Mouse (Mus musculus): Measurements from ENCODE around the gene Plin5.

DNA sequence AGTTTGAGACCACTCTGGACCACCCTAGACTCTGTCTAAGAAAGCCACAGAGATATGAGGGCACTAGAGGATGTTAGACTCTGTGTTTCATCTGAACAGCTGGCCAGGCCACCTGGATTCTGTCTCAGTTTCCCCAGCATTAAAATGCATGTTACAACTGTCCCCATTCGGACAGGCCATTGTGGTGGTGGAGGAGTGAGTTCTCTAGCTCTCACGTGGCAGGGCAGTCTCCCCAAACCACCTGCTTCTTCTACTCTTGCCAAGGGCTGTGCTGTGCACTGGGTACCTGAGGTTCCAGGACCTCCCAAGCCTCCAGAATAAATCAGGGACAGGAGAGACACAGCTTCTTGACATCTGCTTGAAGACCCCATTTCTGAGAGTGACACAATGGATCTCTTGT is 32.5 kb upstream of the Plin5 start:
- no peak for TF ChIP-seq CTCF (IDR thresholded peaks at IDR 0.05)
- no peak for TF ChIP-seq POLR2A (IDR thresholded peaks at IDR 0.05; ENCODE audit: insufficient read depth, low read depth, low read length)
- no peak for TF ChIP-seq EP300 (IDR thresholded peaks at IDR 0.05; ENCODE audit: insufficient read depth, low read depth, low read length)

Data from heart, adult 2 months (tissue).